Mouse (Mus musculus) adrenal gland, postnatal 14 days (tissue): ENCODE measurements at regions not wholly inside any gene's neighbourhood (a gene's known extent, or its start where the extent isn't known, plus 50 kb on each side); places are given as distances from the start of the nearest gene placed in this dataset.

Source experiments
- DNase-seq: peaks from one replicate; pipeline ENCODE4 v3.0.0; 2021; ENCODE audit warnings: mixed read lengths

- no peak for DNase-seq
Observed at GRCm38 (mm10) chr9:56547291-56547977, 129.0 kb downstream of the Hmg20a start.

DNA sequence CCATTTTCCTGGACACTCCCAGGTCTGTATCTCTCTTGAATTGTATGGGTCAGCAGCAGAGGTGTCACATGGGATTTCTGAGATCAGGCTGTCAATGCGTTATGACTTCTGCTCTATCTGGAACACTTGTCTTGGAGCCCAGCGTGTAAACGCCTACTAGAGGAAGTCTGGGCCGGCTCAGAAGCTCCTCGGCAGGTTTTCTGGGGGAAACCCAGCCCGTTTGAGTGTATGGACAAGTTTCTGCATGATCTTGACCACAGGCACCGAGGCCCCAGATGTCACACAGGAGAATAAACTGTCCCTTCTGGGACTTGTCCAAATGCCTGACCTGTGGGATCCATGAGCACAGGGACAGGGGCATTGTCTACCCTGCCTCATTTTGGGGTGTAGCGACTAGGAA is 131.4 kb downstream of the Hmg20a start:
- DNase-seq: peak; percentile 13

DNA sequence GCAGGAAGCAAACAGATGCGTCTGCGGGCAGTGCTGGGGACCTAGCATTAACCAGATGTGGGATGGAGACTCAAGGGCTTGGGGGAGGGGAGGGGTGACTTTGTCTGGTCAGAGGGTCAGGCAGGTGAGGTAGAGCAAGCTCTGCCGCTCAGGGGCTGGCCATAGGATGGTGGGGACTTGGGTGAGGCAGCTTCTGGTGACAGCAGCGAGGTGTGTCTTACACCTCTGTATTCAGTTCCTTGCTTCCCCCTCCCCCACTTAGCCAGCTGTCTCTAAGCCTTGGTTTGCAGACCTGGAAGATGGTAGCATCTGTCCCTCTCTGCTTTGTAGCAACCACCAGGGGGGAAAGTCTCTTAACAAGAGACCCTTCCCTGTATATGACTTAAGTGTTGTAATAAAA is 131.8 kb downstream of the Hmg20a start:
- no peak for DNase-seq

DNA sequence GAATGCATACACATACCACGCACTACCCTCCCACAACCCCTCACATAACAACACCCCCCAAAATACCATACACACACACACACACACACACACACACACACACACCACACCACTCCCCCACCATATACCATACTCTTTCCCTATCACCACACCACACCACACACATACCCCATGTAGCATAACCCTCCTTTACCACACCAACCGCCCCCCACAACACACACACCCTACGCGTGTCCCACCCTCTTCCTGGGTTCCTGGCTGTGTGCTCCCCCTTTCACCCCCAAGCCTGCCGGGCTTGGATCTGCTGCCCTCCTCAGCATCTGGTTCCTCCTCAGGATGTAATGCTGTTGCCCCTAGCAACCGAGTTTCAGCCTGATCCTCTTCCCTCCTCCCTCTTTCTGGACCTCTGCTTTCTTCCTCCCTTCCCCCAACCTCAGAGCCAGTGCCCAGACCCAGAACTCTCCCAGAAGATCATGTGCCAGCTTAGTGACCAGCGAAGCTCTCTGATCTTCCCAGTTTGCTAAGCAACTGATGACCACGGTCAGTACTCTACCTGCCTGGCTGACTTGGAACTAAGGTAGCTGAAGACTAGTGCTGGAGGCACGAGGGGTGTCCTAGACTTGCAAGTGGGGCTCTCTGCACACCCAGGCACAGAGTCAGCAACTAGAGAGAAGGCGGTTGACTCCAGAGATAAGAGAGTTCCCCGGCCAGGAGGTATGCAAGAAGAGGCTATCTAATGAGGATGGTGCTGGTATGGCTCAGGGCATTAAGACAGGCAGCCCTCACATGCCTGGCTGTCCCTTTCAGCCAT is 133.2 kb downstream of the Hmg20a start:
- DNase-seq: peak; percentile 13

- peak; percentile 11 for DNase-seq
Observed at GRCm38 (mm10) chr9:56552187-56552686, 133.8 kb downstream of the Hmg20a start.

GRCm38 (mm10) chr9:56552766-56553165 is 134.4 kb downstream of the Hmg20a start:
- peak; percentile 92 for DNase-seq

DNA sequence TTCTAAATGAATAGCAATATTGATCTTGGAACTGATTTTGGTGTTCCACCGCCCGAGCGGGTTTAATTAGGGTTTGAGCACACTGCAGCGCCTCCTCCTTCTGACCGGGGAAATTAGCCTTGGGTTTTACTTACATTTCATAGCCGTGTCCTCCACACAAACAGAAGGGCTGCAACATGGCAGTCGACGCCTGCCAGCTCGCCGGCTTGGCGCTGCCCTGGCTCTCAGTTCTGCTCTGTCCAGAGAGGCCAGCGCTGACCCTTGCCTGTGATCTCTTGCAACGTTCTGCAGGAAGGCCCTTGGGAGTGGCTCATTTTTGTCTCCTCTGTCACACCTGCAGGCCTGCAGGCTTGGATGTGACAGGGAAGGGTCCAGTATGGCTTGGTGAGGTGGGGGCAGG is 135.2 kb downstream of the Hmg20a start:
- no peak for DNase-seq

- DNase-seq: peak; percentile 24
Observed at GRCm38 (mm10) chr9:56554096-56554495, 135.7 kb downstream of the Hmg20a start.

GRCm38 (mm10) chr9:56559618-56560144 is 141.3 kb downstream of the Hmg20a start:
- DNase-seq: no peak

DNA sequence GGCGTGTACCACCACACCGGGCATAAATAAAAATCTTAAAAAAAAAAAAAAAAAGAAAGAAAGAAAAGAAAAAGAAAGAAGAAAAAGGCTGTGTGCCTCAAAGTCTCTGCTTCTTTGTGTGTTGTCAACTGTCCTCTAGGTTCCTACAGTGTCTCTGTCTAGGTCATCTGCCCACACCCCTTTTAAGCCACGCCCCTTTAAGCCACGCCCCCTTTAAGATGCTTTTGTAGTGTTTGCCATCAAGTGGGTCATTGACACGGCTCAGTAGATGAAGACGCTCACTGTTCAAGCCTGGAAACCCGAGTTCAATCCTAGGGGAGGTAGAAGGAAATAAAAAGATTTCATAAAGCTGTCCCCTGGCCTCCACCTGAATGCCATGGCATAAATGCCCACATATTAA is 144.0 kb downstream of the Hmg20a start:
- DNase-seq: no peak

DNA sequence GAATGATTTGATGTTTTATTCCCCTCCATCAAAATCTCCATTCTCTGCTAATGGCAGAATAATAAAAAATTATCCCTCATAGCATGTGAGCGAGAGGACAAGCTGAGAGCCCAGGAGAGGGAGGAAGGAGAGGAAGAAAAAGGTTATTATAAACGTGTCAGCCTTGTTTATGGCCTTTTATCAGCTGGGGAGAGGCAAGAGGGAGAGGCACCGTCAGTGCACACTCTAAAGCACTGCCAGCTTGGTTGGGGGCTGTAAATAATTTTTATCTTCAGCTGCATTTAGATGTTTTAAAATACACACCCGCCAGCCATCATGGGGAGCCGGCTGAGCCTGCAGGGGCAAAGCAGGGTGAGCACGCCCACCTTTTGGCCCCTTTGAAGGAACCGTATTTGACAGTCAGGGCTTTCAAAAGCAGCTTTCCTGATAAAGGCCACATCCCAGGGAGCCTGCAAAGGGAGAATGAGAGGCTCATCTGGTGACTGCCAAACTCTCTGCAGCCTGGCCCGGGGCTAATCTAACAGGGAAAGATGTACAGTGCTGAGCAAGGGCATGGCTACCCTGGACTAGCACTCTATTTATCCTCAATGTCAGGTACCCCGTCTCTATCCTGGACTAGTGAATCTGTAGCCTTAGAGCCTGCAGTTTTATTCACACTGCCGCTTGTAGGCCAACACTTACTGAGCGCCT is 145.8 kb downstream of the Hmg20a start:
- no peak for DNase-seq
